Mouse (Mus musculus) Patski (cell line): ENCODE measurements at regions not wholly inside any gene's neighbourhood (a gene's known extent, or its start where the extent isn't known, plus 50 kb on each side); places are given as distances from the start of the nearest gene placed in this dataset.

ENCODE experiments used
- ATAC-seq: fragments of 100-300 bp; one replicate; pipeline ENCODE4 v1.8.0; 2021
- CTCF ChIA-PET: fragments of 350-600 bp; sonication (Branson Sonifier 250); formaldehyde crosslinking; loops from one replicate; lab custom pipeline; 2022; ENCODE audit warnings: inconsistent platforms; lab: Charles Lee
- POLR2A ChIA-PET: fragments of 350-600 bp; sonication (Branson Sonifier 250); formaldehyde crosslinking; loops from one replicate; lab custom pipeline; 2022; ENCODE audit warnings: antibody characterized with exemption, inconsistent platforms; lab: Charles Lee
- DNase-seq: peaks from one replicate; pipeline ENCODE4 v3.0.0-alpha.2; 2011; ENCODE audit warnings: low read depth, low spot score
- H3K27me3 ChIP-seq: fragments of 371-371 bp; one replicate; pipeline ENCODE4 v1.5.1; 2021
- CTCF ChIP-seq: fragments of 100-300 bp; IDR thresholded peaks from one replicate; pipeline ENCODE4 v1.5.1; 2021
- in situ Hi-C: fragments of 300-500 bp; cut with MboI; formaldehyde crosslinking; loops from 3 replicates; pipeline ENCODE4 v1.11.1; 2018; ENCODE audit warnings: low pct_unique_long_range_greater_than_20kb, mixed read lengths

DNA sequence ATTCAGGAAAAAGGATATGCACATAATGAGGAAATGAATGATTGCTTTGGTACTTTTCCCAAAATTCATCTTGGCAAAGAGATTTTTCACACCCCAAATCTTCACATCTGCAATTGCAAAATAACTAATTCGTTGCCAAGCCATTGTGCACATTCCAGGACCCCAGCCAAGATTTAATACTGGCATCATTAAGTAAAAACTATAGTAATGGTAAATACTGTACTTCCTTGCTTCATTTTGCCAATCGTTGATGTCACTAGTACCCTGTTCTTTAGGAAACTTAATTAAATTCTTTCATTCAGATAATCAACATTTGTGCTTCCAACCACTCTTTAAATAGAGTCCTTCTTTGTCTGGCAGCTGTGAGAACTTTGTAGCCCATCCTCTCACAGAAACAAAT is 303.6 kb downstream of the Arl4a start:
- POLR2A ChIA-PET: no interaction called here
- DNase-seq: no peak

GRCm38 (mm10) chr12:39731177-39731576 is 306.6 kb downstream of the Arl4a start:
- no peak for TF ChIP-seq CTCF
- CTCF ChIA-PET: no interaction called here
- in situ Hi-C loops: no loop called here
- DNase-seq (no peak), ATAC-seq (no peak)
- H3K27me3 ChIP-seq: peaks cover 14% of the 10 kb centered on the region
- POLR2A ChIA-PET: no interaction called here

More for the DNA sequence above, 303.6 kb downstream of the Arl4a start:
- no peak for TF ChIP-seq CTCF
- in situ Hi-C loops: no loop called here
- no peak for ATAC-seq
- H3K27me3 ChIP-seq: peaks cover 14% of the 10 kb centered on the region
- CTCF ChIA-PET: interaction anchor here (1.0 kb wide), 1 partner anchor 73 kb away, joined by 3 read pairs; no protein-coding TSS in a partner anchor

DNA sequence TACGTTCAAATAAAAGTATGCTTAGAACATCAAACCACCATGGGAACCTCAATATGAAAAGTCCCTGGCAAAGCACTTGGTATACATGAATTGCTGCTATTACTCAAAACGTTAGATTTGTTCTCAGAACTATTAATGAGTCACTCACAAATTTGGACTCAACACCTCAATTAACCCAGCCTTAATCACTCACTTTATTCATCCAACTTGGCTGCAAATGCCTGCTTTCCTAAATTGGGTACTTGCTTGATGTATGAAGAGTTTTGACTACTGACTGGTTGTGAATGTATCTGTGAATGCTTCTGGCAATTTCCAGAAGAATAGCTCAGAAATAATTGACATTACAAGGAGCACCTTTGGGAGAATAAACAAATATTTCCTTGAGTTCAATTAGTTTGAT is 308.6 kb downstream of the Arl4a start:
- DNase-seq: no peak
- CTCF ChIA-PET: no interaction called here
- no peak for TF ChIP-seq CTCF
- in situ Hi-C loops: no loop called here
- POLR2A ChIA-PET: no interaction called here
- ATAC-seq: no peak
- H3K27me3 ChIP-seq: peaks cover 10% of the 10 kb centered on the region

GRCm38 (mm10) chr12:39724172-39724571 is 313.7 kb downstream of the Arl4a start:
- DNase-seq: peak; percentile 1
- ChIA-PET CTCF (no interaction called here), POLR2A (no interaction called here)
- TF ChIP-seq CTCF: no peak
- ATAC-seq: no peak
- H3K27me3 ChIP-seq: no peaks in the 10 kb centered on the region
- in situ Hi-C loops: no loop called here

DNA sequence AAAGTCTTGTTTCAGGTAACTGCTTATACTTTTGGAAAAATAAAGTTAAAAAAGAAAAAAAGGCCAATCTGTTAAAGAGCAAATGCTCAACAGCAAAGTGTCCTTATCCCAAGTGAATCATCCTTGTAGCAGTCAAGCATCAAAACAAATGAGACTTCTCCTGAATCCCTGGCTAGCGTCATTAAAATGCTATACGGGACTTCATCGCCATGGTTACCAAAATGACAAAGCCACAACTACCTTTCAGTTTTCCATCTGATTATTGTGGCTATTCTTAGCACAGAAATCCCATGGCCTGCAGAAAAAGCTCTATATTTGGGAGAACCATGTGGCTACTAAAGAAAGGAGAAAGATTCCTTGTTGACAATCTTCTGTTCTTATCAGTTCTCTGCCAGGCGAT is 322.7 kb downstream of the Arl4a start:
- no peak for TF ChIP-seq CTCF
- ATAC-seq: no peak
- no peak for DNase-seq
- peaks cover 21% of the 10 kb centered on the region for H3K27me3 ChIP-seq
- ChIA-PET POLR2A (no interaction called here), CTCF (no interaction called here)
- in situ Hi-C loops: no loop called here

- DNase-seq (no peak), ATAC-seq (no peak)
- H3K27me3 ChIP-seq: peaks cover 21% of the 10 kb centered on the region
- no peak for TF ChIP-seq CTCF
- ChIA-PET POLR2A (no interaction called here), CTCF (no interaction called here)
- in situ Hi-C loops: no loop called here
These were observed 323.5 kb downstream of the Arl4a start for GRCm38 (mm10) chr12:39714169-39714794.

- peaks cover 21% of the 10 kb centered on the region for H3K27me3 ChIP-seq
- POLR2A ChIA-PET: no interaction called here
- no peak for ATAC-seq
- in situ Hi-C loops: no loop called here
- TF ChIP-seq CTCF: no peak
- CTCF ChIA-PET: no interaction called here
- DNase-seq: no peak
These were observed 326.0 kb downstream of the Arl4a start for GRCm38 (mm10) chr12:39711807-39712206.

GRCm38 (mm10) chr12:39709850-39710249 is 328.0 kb downstream of the Arl4a start:
- DNase-seq (no peak), ATAC-seq (no peak)
- H3K27me3 ChIP-seq: peaks cover 16% of the 10 kb centered on the region
- ChIA-PET POLR2A (no interaction called here), CTCF (no interaction called here)
- no peak for TF ChIP-seq CTCF
- in situ Hi-C loops: no loop called here

GRCm38 (mm10) chr12:39697182-39697581 is 340.6 kb downstream of the Arl4a start:
- CTCF ChIA-PET: no interaction called here
- peaks cover 15% of the 10 kb centered on the region for H3K27me3 ChIP-seq
- DNase-seq: no peak
- TF ChIP-seq CTCF: no peak
- in situ Hi-C loops: no loop called here
- ATAC-seq: no peak
- POLR2A ChIA-PET: no interaction called here

DNA sequence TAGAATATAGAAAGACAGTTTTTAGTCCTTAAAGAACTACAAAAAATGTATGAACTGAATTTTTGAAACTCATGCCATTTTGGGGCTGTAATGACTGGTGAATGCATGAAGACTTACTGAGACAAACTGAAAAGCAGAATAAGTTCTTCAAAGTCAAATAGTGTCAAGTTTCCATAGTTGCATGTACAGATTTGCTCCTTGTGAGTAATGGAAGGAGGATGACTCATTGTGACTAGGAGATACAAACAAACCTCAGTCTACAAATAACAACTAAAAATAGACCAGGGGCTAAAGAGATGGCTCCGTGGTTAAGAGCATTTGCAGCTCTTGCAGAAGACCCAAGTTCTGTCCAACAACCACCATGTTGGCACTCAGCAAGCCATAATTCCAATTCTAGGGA is 342.5 kb downstream of the Arl4a start:
- in situ Hi-C loops: no loop called here
- DNase-seq: no peak
- H3K27me3 ChIP-seq: peaks cover 23% of the 10 kb centered on the region
- POLR2A ChIA-PET: no interaction called here
- ATAC-seq: no peak
- no peak for TF ChIP-seq CTCF
- CTCF ChIA-PET: no interaction called here

- peaks cover 28% of the 10 kb centered on the region for H3K27me3 ChIP-seq
- ChIA-PET POLR2A (no interaction called here), CTCF (no interaction called here)
- ATAC-seq (no peak), DNase-seq (no peak)
- no peak for TF ChIP-seq CTCF
- in situ Hi-C loops: no loop called here
These were observed 345.8 kb downstream of the Arl4a start for GRCm38 (mm10) chr12:39692043-39692442.

- ChIA-PET CTCF (no interaction called here), POLR2A (interaction anchor here (0.6 kb wide), 1 partner anchor 328 kb away, joined by 8 read pairs; no protein-coding TSS in a partner anchor)
- ATAC-seq (no peak), DNase-seq (no peak)
- H3K27me3 ChIP-seq: peaks cover 12% of the 10 kb centered on the region
- in situ Hi-C loops: no loop called here
- no peak for TF ChIP-seq CTCF
These were observed 352.4 kb downstream of the Arl4a start for GRCm38 (mm10) chr12:39685399-39685798.
